Mouse (Mus musculus) embryo, embryonic 9.5 days (tissue): Measurements from ENCODE around the gene Vmn1r143.
"Not testable (repeated sequence)": the region's sequence is repeated elsewhere in the genome, so short reads cannot be mapped to it uniquely, and the experiment has no call there.

ENCODE experiments used
- DNase-seq: peaks from one replicate; pipeline ENCODE4 v3.0.0-alpha.2; 2017; ENCODE audit errors: extremely low spot score

Vmn1r143 gene

DNA sequence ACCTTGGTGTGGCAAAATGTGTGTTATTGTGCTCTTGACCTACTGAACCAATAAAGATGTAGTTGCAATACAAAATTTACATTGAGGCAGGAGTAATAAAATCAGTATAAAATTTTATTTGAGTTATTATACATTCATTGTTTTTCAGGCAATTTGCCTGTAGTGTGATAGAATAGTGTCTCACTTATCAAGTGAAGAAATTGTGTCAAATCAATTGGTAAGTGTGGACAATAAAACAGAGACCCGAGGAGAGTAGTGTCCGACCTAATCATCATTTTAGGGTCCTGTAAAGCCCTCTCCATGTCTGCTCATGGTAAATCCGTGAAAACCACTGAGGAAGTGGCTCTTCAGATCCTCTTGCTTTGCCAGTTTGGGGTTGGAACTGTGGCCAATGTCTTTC lies at the start of gene Vmn1r143:
TSS of gene Vmn1r143 (plus strand) at position 301 of the 400 bp plus-strand sequence.
- not testable (repeated sequence) for DNase-seq

DNA sequence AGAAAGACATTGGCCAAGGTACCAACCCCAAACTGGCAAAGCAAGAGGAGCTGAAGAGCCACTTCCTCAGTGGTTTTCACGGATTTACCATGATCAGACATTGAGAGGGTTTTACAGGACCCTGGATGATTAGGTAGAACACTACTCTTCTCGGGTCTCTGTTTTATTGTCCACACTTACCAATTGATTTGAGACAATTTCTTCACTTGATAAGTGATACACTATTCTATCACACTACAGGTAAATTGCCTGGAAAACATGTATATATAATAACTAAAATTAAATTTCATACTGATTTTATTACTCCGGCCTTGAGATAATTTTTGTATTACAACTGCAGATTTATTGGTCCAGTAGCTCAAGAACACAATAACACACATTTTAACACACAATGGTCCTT lies 25.2 kb upstream of the Vmn1r143 start, which contains the start of gene Vmn1r142:
TSS of gene Vmn1r142 (minus strand) at position 101 of the 400 bp plus-strand sequence.
- not testable (repeated sequence) for DNase-seq

DNA sequence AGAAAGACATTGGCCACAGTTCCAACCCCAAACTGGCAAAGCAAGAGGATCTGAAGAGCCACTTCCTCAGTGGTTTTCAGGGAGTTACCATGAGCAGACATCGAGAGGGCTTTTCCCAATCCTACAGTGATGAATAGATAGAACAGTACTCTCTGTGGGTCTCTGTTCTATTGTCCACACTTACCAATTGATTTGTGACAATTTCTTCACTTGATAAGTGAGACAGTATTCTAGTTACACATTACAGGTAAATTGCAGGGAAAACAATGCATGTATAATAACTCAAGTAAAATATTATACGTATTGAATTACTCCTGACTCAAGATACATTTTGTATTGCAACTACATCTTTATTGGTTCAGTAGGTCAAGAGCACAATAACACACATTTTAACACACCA lies 12.0 kb downstream of the Vmn1r143 start, which contains the start of gene Gm8653:
TSS of gene Gm8653 (minus strand) at position 101 of the 400 bp plus-strand sequence.
- not testable (repeated sequence) for DNase-seq

DNA sequence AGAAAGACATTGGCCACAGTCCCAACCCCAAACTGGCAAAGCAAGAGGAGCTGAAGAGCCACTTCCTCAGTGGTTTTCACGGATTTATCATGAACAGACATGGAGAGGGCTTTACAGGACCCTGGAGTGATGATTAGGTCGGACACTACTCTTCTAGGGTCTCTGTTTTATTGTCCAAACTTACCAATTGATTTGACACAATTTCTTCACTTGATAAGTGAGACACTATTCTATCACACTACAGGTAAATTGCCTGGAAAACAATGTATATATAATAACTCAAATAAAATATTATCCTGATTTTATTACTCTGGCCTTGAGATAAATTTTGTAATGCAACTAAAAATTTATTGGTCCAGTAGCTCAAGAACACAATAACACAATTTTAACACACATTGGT lies 40.2 kb downstream of the Vmn1r143 start, which contains the start of gene Gm8453:
TSS of gene Gm8453 (minus strand) at position 101 of the 400 bp plus-strand sequence.
- DNase-seq, result not testable (repeated sequence)
